Mouse (Mus musculus) limb, embryonic 13.5 days (tissue): ENCODE measurements around the gene Siah2. TPM values are rescaled to one million over a fixed set of nuclear protein-coding genes. Genes with fewer than 3 reads are reported as not detected.
A peak's percentile ranks its signal among the peaks of the same experiment; 100 is the strongest.

Experiments used
- ATAC-seq: fragments of 200-750 bp; cut with Nextera tagmentation; 2 replicates; pipeline ENCODE4 v1.8.0; 2017; ENCODE audit warnings: low read depth, moderate number of reproducible peaks, moderate TSS enrichment; ENCODE audit not compliant: low FRiP score
- H3K27ac ChIP-seq: fragments of 300-500 bp; sonication (generic); 2 replicates; pipeline ENCODE4 v1.5.1; 2015; ENCODE audit warnings: inconsistent platforms, mild to moderate bottlenecking, moderate library complexity
- H3K27me3 ChIP-seq: fragments of 300-500 bp; sonication (generic); 2 replicates; pipeline ENCODE4 v1.6.1; 2015; ENCODE audit warnings: mild to moderate bottlenecking, inconsistent platforms
- H3K36me3 ChIP-seq: fragments of 300-500 bp; sonication (generic); 2 replicates; pipeline ENCODE4 v1.6.1; 2015; ENCODE audit warnings: inconsistent platforms, mild to moderate bottlenecking, moderate library complexity
- H3K4me1 ChIP-seq: fragments of 300-500 bp; sonication (generic); 2 replicates; pipeline ENCODE4 v1.6.1; 2015; ENCODE audit warnings: inconsistent platforms
- H3K4me2 ChIP-seq: fragments of 300-500 bp; sonication (generic); replicated peaks from 2 replicates; pipeline ENCODE4 v1.6.1; 2015; ENCODE audit warnings: inconsistent platforms, mild to moderate bottlenecking, moderate library complexity
- H3K4me3 ChIP-seq: fragments of 300-500 bp; sonication (generic); 2 replicates; pipeline ENCODE4 v1.5.1; 2015; ENCODE audit warnings: moderate library complexity, mild to moderate bottlenecking, inconsistent platforms
- H3K9ac ChIP-seq: fragments of 300-500 bp; sonication (generic); 2 replicates; pipeline ENCODE4 v1.6.1; 2015; ENCODE audit warnings: mild to moderate bottlenecking, inconsistent platforms
- H3K9me3 ChIP-seq: fragments of 300-500 bp; sonication (generic); 2 replicates; pipeline ENCODE4 v1.6.1; 2016; ENCODE audit warnings: inconsistent platforms
- WGBS: fragments of 180-500 bp; shearing (Covaris S2); methylation state at CpG from one replicate; pipeline ENCODE4 v1.1.7; 2015; 5-methylcytosine and 5-hydroxymethylcytosine counted together
- polyA plus RNA-seq: library from polyadenylated mRNA; unstranded; fragments of >200 nt; fragmentation: Nextera tagmentation; extraction: Ambion mirVana; gene quantifications from 2 replicates; pipeline ENCODE4 v1.2.1, GENCODE M21; 2015

The Siah2 gene
- polyA plus RNA-seq, 1 experiment from 2014 or later: 5.9 TPM

- no peaks in the 10 kb centered on the region for H3K4me1 ChIP-seq
- no peak overlapping the region for H3K4me2 ChIP-seq
- H3K27me3 ChIP-seq: no peaks in the 10 kb centered on the region
- WGBS: 68% methylated on average over 4 of the region's 4 CpGs
- H3K4me3 ChIP-seq: no peak overlapping the region
- no peak overlapping the region for H3K27ac ChIP-seq
- no peak for ATAC-seq
- no peak overlapping the region for H3K9ac ChIP-seq
- H3K9me3 ChIP-seq: no peaks in the 10 kb centered on the region
- H3K36me3 ChIP-seq: no peaks in the 10 kb centered on the region
Observed at GRCm38 (mm10) chr3:58650328-58650727, 41.9 kb downstream of the Siah2 start.

- Histone ChIP-seq H3K9ac (no peak overlapping the region), H3K9me3 (no peaks in the 10 kb centered on the region), H3K27ac (no peak overlapping the region), H3K36me3 (no peaks in the 10 kb centered on the region), H3K4me1 (no peaks in the 10 kb centered on the region), H3K4me3 (no peak overlapping the region), H3K4me2 (no peak overlapping the region), H3K27me3 (no peaks in the 10 kb centered on the region)
- 80% methylated on average over 2 of the region's 2 CpGs for WGBS
- ATAC-seq: no peak
Observed at GRCm38 (mm10) chr3:58647179-58647578, 45.0 kb downstream of the Siah2 start.

- no peak overlapping the region for H3K9ac ChIP-seq
- H3K36me3 ChIP-seq: no peaks in the 10 kb centered on the region
- 81% methylated on average over 4 of the region's 4 CpGs for WGBS
- H3K9me3 ChIP-seq: no peaks in the 10 kb centered on the region
- no peak for ATAC-seq
- H3K27me3 ChIP-seq: no peaks in the 10 kb centered on the region
- H3K27ac ChIP-seq: no peak overlapping the region
- no peak overlapping the region for H3K4me3 ChIP-seq
- H3K4me1 ChIP-seq: no peaks in the 10 kb centered on the region
- no peak overlapping the region for H3K4me2 ChIP-seq
Observed at GRCm38 (mm10) chr3:58646180-58646579, 46.0 kb downstream of the Siah2 start.

- Histone ChIP-seq H3K36me3 (no peaks in the 10 kb centered on the region), H3K9me3 (no peaks in the 10 kb centered on the region), H3K4me2 (peak within 1 kb of the TSS; percentile 87), H3K27me3 (no peaks in the 10 kb centered on the region), H3K4me1 (peaks cover 9% of the 10 kb centered on the region), H3K27ac (no peak within 1 kb of the TSS), H3K9ac (peak within 1 kb of the TSS; percentile 65), H3K4me3 (peak within 1 kb of the TSS; percentile 50)
- peak; percentile 83 for ATAC-seq
- under 1% methylated on average over 34 of the region's 34 CpGs for WGBS
Observed at GRCm38 (mm10) chr3:58636406-58637295, 55.5 kb downstream of the Siah2 start, which contains the start of gene Erich6. Gene Erich6, minus strand, starts transcription at chr3:58637207.

- no peak overlapping the region for H3K4me3 ChIP-seq
- ATAC-seq: no peak
- H3K27me3 ChIP-seq: no peaks in the 10 kb centered on the region
- no peak overlapping the region for H3K9ac ChIP-seq
- peaks cover 7% of the 10 kb centered on the region for H3K4me1 ChIP-seq
- no peak overlapping the region for H3K4me2 ChIP-seq
- WGBS: 86% methylated on average over 2 of the region's 2 CpGs
- no peaks in the 10 kb centered on the region for H3K9me3 ChIP-seq
- H3K36me3 ChIP-seq: no peaks in the 10 kb centered on the region
- no peak overlapping the region for H3K27ac ChIP-seq
Observed at GRCm38 (mm10) chr3:58631693-58632092, 60.5 kb downstream of the Siah2 start.

- Histone ChIP-seq H3K27ac (no peak overlapping the region), H3K9ac (no peak overlapping the region), H3K4me3 (no peak overlapping the region), H3K4me2 (no peak overlapping the region), H3K27me3 (no peaks in the 10 kb centered on the region), H3K9me3 (no peaks in the 10 kb centered on the region), H3K36me3 (no peaks in the 10 kb centered on the region), H3K4me1 (no peaks in the 10 kb centered on the region)
- no peak for ATAC-seq
- 84% methylated on average over 4 of the region's 4 CpGs for WGBS
Observed at GRCm38 (mm10) chr3:58624981-58625380, 67.2 kb downstream of the Siah2 start.

Other genes with a start within 250 kb of the Siah2 start
- gene Eif2a, start 166.6 kb downstream of the Siah2 start, polyA plus RNA-seq: 54.9 and 58.1 TPM in 2 replicates
- 175 and 178 TPM in 2 replicates for gene Serp1, start 166.5 kb downstream of the Siah2 start, polyA plus RNA-seq
- gene Selenot, start 115.8 kb downstream of the Siah2 start, polyA plus RNA-seq: 14.1 and 14.9 TPM in 2 replicates
- gene Erich6, start 55.2 kb downstream of the Siah2 start, polyA plus RNA-seq: not detected in 2 replicates
- 0.18 TPM in 1 of 2 replicates, not detected in the other for gene Mindy4b-ps, start 129.9 kb upstream of the Siah2 start, polyA plus RNA-seq
- gene Clrn1, start 192.9 kb upstream of the Siah2 start, polyA plus RNA-seq: 0.72 and 0.97 TPM in 2 replicates